Mouse (Mus musculus): ENCODE data around the gene Timm8a2. TPM values are rescaled to one million over a fixed set of nuclear protein-coding genes. Genes with fewer than 3 reads are reported as not detected.

The Timm8a2 gene
- total RNA-seq, 2 experiments from 2014 or later = not detected

Other genes with a start within 250 kb of the Timm8a2 start
- 10 to 100 TPM; 40.2 to 44.6 TPM for gene Dock9, start 236.8 kb upstream of the Timm8a2 start, total RNA-seq (2021)
- gene Ubac2, start 156.1 kb upstream of the Timm8a2 start, total RNA-seq (2021) = 10 to 100 TPM; 28.4 to 30.6 TPM
- not detected for gene Gpr18, start 118.9 kb upstream of the Timm8a2 start, total RNA-seq (2021)
- gene Gpr183, start 69.5 kb upstream of the Timm8a2 start, total RNA-seq (2021) = 1 to 10 TPM; 2.2 to 2.3 TPM
- gene Tm9sf2, start 72.4 kb downstream of the Timm8a2 start, total RNA-seq (2021) = 10 to 100 TPM; 76.2 to 79.7 TPM
- gene Clybl, start 147.0 kb downstream of the Timm8a2 start, total RNA-seq (2021) = 10 to 100 TPM; 42.0 to 48.1 TPM